Mouse (Mus musculus): ENCODE data around the gene Ncoa7. TPM values are rescaled to one million over a fixed set of nuclear protein-coding genes. Genes with fewer than 3 reads are reported as not detected.

Gene Ncoa7
- 14.8 and 18.7 TPM in 2 replicates for polyA plus RNA-seq (2015; fragmentation: Nextera tagmentation; extraction: Ambion mirVana)

- ATAC-seq, result peak; percentile 92
- under 1% methylated on average over 85 of the region's 89 CpGs for WGBS
- H3K9me3 ChIP-seq (ENCODE audit: control insufficient read depth, low read length), result no peaks in the 10 kb centered on the region
- H3K27ac ChIP-seq (ENCODE audit: low read length), result peak within 1 kb of the TSS; percentile 94
- peak within 1 kb of the TSS; percentile 83 for H3K9ac ChIP-seq (replicated peaks; ENCODE audit: low read depth, low read length)
- H3K27me3 ChIP-seq (replicated peaks; ENCODE audit: control insufficient read depth, insufficient read depth, low read length), result no peaks in the 10 kb centered on the region
- peaks cover 10% of the 10 kb centered on the region; the same call in 1 of the 2 replicates for H3K4me1 ChIP-seq (replicated peaks; ENCODE audit: control insufficient read depth, insufficient read depth, low read length)
- peak within 1 kb of the TSS; percentile 64 for H3K4me2 ChIP-seq (ENCODE audit: low read length)
- H3K4me3 ChIP-seq (replicated peaks; ENCODE audit: low read length), result peak within 1 kb of the TSS; percentile 65
- H3K36me3 ChIP-seq (ENCODE audit: control insufficient read depth, insufficient read depth), result no peaks in the 10 kb centered on the region
Measured at GRCm38 (mm10) chr10:30802681-30803586, at the start of gene Ncoa7. TSS of gene Ncoa7 (minus strand) at chr10:30803326.

DNA sequence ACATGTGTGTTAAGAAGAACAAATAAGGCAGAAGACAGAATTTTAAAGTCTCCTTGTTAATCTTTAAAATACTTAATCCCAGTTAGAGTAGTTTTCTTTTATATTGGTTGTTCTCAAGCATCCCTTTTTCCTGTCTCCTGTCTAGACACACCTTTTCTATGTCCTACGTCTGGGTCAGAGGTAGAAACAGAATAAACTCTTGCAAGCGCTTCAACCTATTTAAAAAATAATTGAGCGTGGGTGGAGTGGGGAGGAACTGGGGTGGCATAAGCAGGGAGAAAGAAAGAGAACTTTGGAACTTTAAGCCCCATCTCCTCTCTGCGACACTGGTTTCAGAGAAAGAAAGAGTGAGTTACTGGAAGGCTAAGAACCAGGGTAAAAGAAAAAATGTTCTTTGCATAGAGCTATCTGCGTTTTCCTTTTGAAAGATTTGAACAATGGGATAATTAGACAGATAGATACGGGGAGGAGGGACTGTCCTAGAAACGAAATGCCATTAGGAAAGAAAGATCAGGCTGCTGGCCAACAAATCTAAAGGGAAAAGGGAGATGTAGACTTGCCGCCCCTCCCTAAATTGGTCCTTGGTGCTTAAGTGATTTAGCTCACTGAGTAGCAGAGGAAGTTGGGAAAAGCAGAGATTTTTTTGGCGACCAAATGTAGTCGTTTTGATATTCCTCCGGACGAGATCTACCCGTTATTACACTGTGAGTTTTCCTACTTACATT lies 42.1 kb upstream of the Ncoa7 start:
- Histone ChIP-seq H3K4me3 (replicated peaks; ENCODE audit: low read length) (no peak overlapping the region), H3K9me3 (ENCODE audit: control insufficient read depth, low read length) (no peaks in the 10 kb centered on the region), H3K36me3 (ENCODE audit: control insufficient read depth, insufficient read depth) (no peaks in the 10 kb centered on the region), H3K4me1 (replicated peaks; ENCODE audit: control insufficient read depth, insufficient read depth, low read length) (peaks cover 21% of the 10 kb centered on the region), H3K4me2 (ENCODE audit: low read length) (no peak overlapping the region), H3K9ac (replicated peaks; ENCODE audit: low read depth, low read length) (no peak overlapping the region), H3K27me3 (replicated peaks; ENCODE audit: control insufficient read depth, insufficient read depth, low read length) (peaks cover 20% of the 10 kb centered on the region), H3K27ac (ENCODE audit: low read length) (no peak overlapping the region)
- ATAC-seq, result no peak
- 10% methylated on average over 13 of the region's 13 CpGs for WGBS

GRCm38 (mm10) chr10:30844191-30845010 lies 41.3 kb upstream of the Ncoa7 start:
- H3K4me2 ChIP-seq (ENCODE audit: low read length), result peak overlapping the region; percentile 67
- peaks cover 20% of the 10 kb centered on the region for H3K27me3 ChIP-seq (replicated peaks; ENCODE audit: control insufficient read depth, insufficient read depth, low read length)
- 2% methylated on average over 30 of the region's 30 CpGs for WGBS

GRCm38 (mm10) chr10:30843438-30844190 lies 40.5 kb upstream of the Ncoa7 start:
- Histone ChIP-seq H3K36me3 (ENCODE audit: control insufficient read depth, insufficient read depth) (no peaks in the 10 kb centered on the region), H3K4me3 (replicated peaks; ENCODE audit: low read length) (peak overlapping the region; percentile 77), H3K9ac (replicated peaks; ENCODE audit: low read depth, low read length) (peak overlapping the region; percentile 36; the same call in 1 of the 2 replicates), H3K4me1 (replicated peaks; ENCODE audit: control insufficient read depth, insufficient read depth, low read length) (peaks cover 21% of the 10 kb centered on the region), H3K9me3 (ENCODE audit: control insufficient read depth, low read length) (no peaks in the 10 kb centered on the region), H3K27me3 (replicated peaks; ENCODE audit: control insufficient read depth, insufficient read depth, low read length) (peaks cover 20% of the 10 kb centered on the region), H3K27ac (ENCODE audit: low read length) (no peak overlapping the region), H3K4me2 (ENCODE audit: low read length) (peak overlapping the region; percentile 67)
- ATAC-seq, result no peak
- under 1% methylated on average over 21 of the region's 21 CpGs for WGBS

More at GRCm38 (mm10) chr10:30844191-30845010, 41.3 kb upstream of the Ncoa7 start:
- no peak overlapping the region for H3K27ac ChIP-seq (ENCODE audit: low read length)
- no peak for ATAC-seq
- peak overlapping the region; percentile 77 for H3K4me3 ChIP-seq (replicated peaks; ENCODE audit: low read length)
- H3K9me3 ChIP-seq (ENCODE audit: control insufficient read depth, low read length), result no peaks in the 10 kb centered on the region
- H3K4me1 ChIP-seq (replicated peaks; ENCODE audit: control insufficient read depth, insufficient read depth, low read length), result peaks cover 21% of the 10 kb centered on the region
- H3K9ac ChIP-seq (replicated peaks; ENCODE audit: low read depth, low read length), result peak overlapping the region; percentile 36
- no peaks in the 10 kb centered on the region for H3K36me3 ChIP-seq (ENCODE audit: control insufficient read depth, insufficient read depth)

DNA sequence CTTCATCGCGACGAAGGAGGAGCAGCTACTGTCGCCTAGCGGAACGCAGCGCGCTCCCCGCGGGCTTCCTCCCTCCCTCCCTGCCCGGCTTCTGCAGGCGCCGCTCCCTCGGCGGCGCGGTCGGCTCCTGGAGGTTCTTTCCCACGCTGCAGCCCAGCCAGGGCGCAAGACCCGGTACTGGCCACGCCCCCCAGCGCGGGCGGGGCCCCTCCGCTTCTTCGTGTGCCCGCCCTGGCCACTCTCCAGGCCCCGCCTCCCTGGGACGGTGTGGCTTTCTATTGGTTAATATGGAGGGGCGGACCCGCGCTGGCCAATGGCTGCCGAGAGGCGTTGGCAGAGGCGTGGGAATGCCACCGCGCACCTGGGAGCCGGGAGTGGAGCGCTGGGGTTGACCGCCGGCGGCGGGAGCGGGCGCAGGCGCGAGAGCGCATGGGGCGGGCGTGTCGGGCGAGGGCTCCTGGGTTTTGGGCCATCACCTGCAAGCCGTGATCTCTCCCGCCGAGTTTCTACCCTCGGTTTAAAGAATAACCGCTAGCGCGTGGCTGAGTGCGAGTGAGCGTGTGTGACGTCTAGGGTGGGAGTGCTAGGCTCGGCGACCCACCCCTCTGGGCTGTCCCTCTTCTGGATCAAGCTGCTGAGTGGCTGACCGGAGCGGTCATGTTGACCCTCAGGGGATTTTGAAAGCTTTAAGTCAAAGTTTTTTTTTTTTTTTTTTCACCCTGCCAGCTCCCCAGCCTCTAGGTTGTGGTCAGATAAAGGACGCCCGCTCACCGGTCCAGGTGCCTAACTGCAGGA lies 39.7 kb upstream of the Ncoa7 start, which contains the start of gene Hey2:
Hey2 (minus strand) TSS at position 159 of the 795 bp plus-strand sequence.
- ATAC-seq, result peak; percentile 99
- Histone ChIP-seq H3K36me3 (ENCODE audit: control insufficient read depth, insufficient read depth) (no peaks in the 10 kb centered on the region), H3K4me3 (replicated peaks; ENCODE audit: low read length) (peak within 1 kb of the TSS; percentile 77), H3K9ac (replicated peaks; ENCODE audit: low read depth, low read length) (peak within 1 kb of the TSS; percentile 51), H3K27me3 (replicated peaks; ENCODE audit: control insufficient read depth, insufficient read depth, low read length) (peaks cover 20% of the 10 kb centered on the region), H3K27ac (ENCODE audit: low read length) (no peak within 1 kb of the TSS), H3K9me3 (ENCODE audit: control insufficient read depth, low read length) (no peaks in the 10 kb centered on the region), H3K4me1 (replicated peaks; ENCODE audit: control insufficient read depth, insufficient read depth, low read length) (peaks cover 21% of the 10 kb centered on the region), H3K4me2 (ENCODE audit: low read length) (peak within 1 kb of the TSS; percentile 67)
- under 1% methylated on average over 66 of the region's 70 CpGs for WGBS

GRCm38 (mm10) chr10:30842228-30842627 lies 39.1 kb upstream of the Ncoa7 start:
- no peaks in the 10 kb centered on the region for H3K9me3 ChIP-seq (ENCODE audit: control insufficient read depth, low read length)
- peaks cover 20% of the 10 kb centered on the region for H3K27me3 ChIP-seq (replicated peaks; ENCODE audit: control insufficient read depth, insufficient read depth, low read length)
- H3K27ac ChIP-seq (ENCODE audit: low read length), result no peak overlapping the region
- H3K4me3 ChIP-seq (replicated peaks; ENCODE audit: low read length), result peak overlapping the region; percentile 77
- peak overlapping the region; percentile 67 for H3K4me2 ChIP-seq (ENCODE audit: low read length)
- peak overlapping the region; percentile 51 for H3K9ac ChIP-seq (replicated peaks; ENCODE audit: low read depth, low read length)
- no peaks in the 10 kb centered on the region for H3K36me3 ChIP-seq (ENCODE audit: control insufficient read depth, insufficient read depth)
- WGBS, result under 1% methylated on average over 29 of the region's 29 CpGs
- ATAC-seq, result peak; percentile 53
- H3K4me1 ChIP-seq (replicated peaks; ENCODE audit: control insufficient read depth, insufficient read depth, low read length), result peaks cover 21% of the 10 kb centered on the region

DNA sequence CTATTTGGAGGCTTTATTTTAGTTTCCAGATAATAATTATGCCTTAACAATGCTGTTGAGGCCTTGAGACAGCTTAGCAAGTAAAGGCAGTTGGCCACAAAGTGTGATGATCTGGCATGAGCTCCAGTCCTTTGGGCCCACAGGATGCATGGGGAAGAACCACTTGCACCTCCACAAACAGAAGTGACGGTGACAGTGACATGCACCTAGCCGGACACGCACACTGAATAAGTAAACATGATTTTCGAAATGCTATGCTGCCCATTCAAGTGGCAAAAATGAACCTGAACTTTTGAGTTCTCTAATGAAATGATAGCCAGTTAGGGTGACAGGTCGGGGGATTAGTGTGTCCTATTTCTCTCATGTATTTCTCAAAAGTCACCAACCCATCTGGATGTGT lies 37.7 kb upstream of the Ncoa7 start:
- Histone ChIP-seq H3K9ac (replicated peaks; ENCODE audit: low read depth, low read length) (no peak overlapping the region), H3K4me1 (replicated peaks; ENCODE audit: control insufficient read depth, insufficient read depth, low read length) (peaks cover 21% of the 10 kb centered on the region), H3K4me2 (ENCODE audit: low read length) (no peak overlapping the region), H3K27ac (ENCODE audit: low read length) (no peak overlapping the region), H3K36me3 (ENCODE audit: control insufficient read depth, insufficient read depth) (no peaks in the 10 kb centered on the region), H3K4me3 (replicated peaks; ENCODE audit: low read length) (no peak overlapping the region), H3K9me3 (ENCODE audit: control insufficient read depth, low read length) (no peaks in the 10 kb centered on the region), H3K27me3 (replicated peaks; ENCODE audit: control insufficient read depth, insufficient read depth, low read length) (peaks cover 10% of the 10 kb centered on the region)
- ATAC-seq, result no peak
- 80% methylated on average over 5 of the region's 5 CpGs for WGBS

GRCm38 (mm10) chr10:30838188-30838587 lies 35.1 kb upstream of the Ncoa7 start:
- Histone ChIP-seq H3K4me2 (ENCODE audit: low read length) (no peak overlapping the region), H3K9ac (replicated peaks; ENCODE audit: low read depth, low read length) (no peak overlapping the region), H3K27me3 (replicated peaks; ENCODE audit: control insufficient read depth, insufficient read depth, low read length) (no peaks in the 10 kb centered on the region; the same call in 1 of the 2 replicates), H3K36me3 (ENCODE audit: control insufficient read depth, insufficient read depth) (no peaks in the 10 kb centered on the region), H3K27ac (ENCODE audit: low read length) (no peak overlapping the region), H3K4me1 (replicated peaks; ENCODE audit: control insufficient read depth, insufficient read depth, low read length) (peaks cover 8% of the 10 kb centered on the region), H3K4me3 (replicated peaks; ENCODE audit: low read length) (no peak overlapping the region), H3K9me3 (ENCODE audit: control insufficient read depth, low read length) (no peaks in the 10 kb centered on the region)
- WGBS, result 4% methylated on average over 1 of the region's 1 CpGs
- no peak for ATAC-seq

Data from forebrain, embryonic 16.5 days (tissue).